Mouse (Mus musculus) brain, embryonic 14.5 days (tissue): ENCODE measurements around the gene Polk.

ENCODE experiments used
- CTCF ChIP-seq: fragments of 200-500 bp; IDR thresholded peaks from 2 replicates; pipeline ENCODE4 v1.5.1; 2012; ENCODE audit warnings: inconsistent platforms, mild to moderate bottlenecking, moderate library complexity, borderline replicate concordance; ENCODE audit not compliant: insufficient read depth, insufficient read length; ENCODE audit errors: extremely low read depth
- POLR2A ChIP-seq: fragments of 200-500 bp; IDR thresholded peaks from 2 replicates; pipeline ENCODE4 v1.6.1; 2012; ENCODE audit warnings: mild to moderate bottlenecking, inconsistent platforms, borderline replicate concordance; ENCODE audit not compliant: poor library complexity, insufficient read depth, insufficient read length, severe bottlenecking; ENCODE audit errors: extremely low read depth

- TF ChIP-seq CTCF (no peak), POLR2A (no peak)
These were observed 73.7 kb downstream of the Polk start for GRCm38 (mm10) chr13:96468678-96469077.
